Mouse (Mus musculus) frontal cortex, adult (tissue): ENCODE results near the gene Btaf1.
A peak's percentile ranks its signal among the peaks of the same experiment; 100 is the strongest.

Experiments
- ATAC-seq: cut with Nextera tagmentation; 2 replicates; pipeline ENCODE4 v1.9.2; 2017; ENCODE audit warnings: mild to moderate bottlenecking, moderate library complexity, mixed read lengths; ENCODE audit not compliant: low TSS enrichment

The Btaf1 gene

GRCm38 (mm10) chr19:37020951-37021350 lies 95.1 kb downstream of the Btaf1 start:
- ATAC-seq: no peak

- no peak for ATAC-seq
Observed at GRCm38 (mm10) chr19:37022146-37022545, 96.3 kb downstream of the Btaf1 start.

GRCm38 (mm10) chr19:37025839-37026319 lies 100.0 kb downstream of the Btaf1 start:
- peak; percentile 42 for ATAC-seq

- ATAC-seq: no peak
Observed at GRCm38 (mm10) chr19:37026408-37026807, 100.5 kb downstream of the Btaf1 start.

DNA sequence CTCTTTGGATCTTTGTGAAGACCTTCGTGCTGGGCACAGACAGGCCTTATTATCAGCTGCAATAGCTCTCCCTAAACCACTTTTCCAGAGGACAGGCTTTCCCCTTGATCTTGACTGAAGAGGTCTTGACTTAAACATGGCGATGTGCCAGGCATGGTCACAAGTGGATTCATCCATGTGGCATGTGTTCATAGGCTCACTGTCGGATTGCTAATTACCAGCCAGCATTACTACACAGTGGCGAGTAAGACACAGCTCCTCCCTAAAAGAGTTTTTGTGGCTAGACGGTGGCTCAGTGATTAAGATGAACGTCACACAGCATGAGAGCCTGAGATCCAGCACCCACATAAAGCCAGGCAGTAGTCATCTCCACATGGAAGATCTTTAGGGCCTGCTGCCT lies 103.9 kb downstream of the Btaf1 start:
- no peak for ATAC-seq

GRCm38 (mm10) chr19:37031446-37031845 lies 105.6 kb downstream of the Btaf1 start:
- ATAC-seq: no peak

GRCm38 (mm10) chr19:37032364-37032763 lies 106.5 kb downstream of the Btaf1 start:
- 0 out of 2 replicates have a peak, but pooled peaks have one; percentile 3 for ATAC-seq

GRCm38 (mm10) chr19:37040906-37041305 lies 115.0 kb downstream of the Btaf1 start:
- no peak; the same call in 1 of the 2 replicates for ATAC-seq

- ATAC-seq: no peak
Observed at GRCm38 (mm10) chr19:37044431-37044830, 118.6 kb downstream of the Btaf1 start.

GRCm38 (mm10) chr19:37048507-37048906 lies 122.6 kb downstream of the Btaf1 start:
- no peak for ATAC-seq

DNA sequence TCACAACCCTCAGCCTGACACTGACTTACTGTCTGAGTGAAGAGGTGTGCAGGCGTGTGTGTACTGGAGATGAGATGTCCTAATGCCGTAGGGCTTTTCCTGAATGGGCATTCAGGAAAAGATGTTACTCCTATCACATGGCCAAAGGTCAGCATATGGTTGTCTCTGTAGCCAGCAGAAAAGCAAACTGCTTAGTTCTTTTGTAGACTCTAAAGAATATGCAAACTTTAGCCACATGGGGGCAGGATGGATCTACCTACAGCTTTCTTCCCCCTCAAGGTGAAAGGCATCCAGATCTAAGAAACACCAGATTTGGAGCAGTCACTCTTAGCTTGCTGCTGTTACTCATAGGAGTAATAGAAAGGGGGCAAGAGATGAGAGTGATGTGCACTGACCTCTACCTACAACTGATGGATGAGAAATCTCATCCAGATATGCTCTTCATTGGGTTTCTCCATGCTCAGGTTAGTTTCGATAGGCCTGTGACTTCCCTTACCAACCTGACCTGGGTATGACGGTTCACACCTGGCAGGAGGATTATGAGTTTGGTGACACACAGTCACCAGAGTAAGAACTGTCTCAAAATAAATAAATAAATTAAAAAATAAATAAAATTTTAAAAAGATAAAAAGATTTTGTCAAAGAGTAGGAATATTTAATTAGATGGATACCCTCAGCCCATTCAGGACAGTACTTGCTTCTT lies 124.9 kb downstream of the Btaf1 start:
- peak; percentile 68 for ATAC-seq

DNA sequence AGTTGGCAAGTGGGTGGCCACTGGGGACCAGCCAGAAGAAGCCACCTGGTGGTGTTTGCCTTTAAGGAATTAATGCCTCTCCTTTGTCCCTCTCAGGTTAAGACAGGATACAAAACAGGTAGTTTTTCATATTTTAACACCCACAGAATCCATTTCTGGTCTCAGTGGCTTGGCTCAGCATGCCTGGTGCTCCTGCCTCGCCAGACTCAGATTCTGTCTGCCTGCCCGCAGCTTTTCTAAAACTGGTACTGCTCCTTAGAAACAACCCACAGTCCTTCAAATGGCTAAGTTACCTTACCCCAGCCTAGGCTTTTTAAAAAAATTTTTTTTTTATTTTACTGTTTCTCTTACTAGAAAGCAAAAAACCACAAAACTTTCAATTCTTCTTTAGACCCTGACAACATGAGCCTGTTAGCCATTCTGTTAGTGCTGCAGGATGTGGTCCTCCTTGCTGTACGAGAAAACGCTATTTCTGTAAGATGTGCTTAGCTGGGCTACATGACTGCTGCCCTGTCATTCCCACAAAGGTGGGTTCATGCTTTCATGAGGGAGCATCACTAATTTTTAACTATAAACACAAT lies 130.2 kb downstream of the Btaf1 start:
- ATAC-seq: peak; percentile 67

GRCm38 (mm10) chr19:37057161-37057905 lies 131.5 kb downstream of the Btaf1 start:
- ATAC-seq: 0 out of 2 replicates have a peak, but pooled peaks have one; percentile 4

DNA sequence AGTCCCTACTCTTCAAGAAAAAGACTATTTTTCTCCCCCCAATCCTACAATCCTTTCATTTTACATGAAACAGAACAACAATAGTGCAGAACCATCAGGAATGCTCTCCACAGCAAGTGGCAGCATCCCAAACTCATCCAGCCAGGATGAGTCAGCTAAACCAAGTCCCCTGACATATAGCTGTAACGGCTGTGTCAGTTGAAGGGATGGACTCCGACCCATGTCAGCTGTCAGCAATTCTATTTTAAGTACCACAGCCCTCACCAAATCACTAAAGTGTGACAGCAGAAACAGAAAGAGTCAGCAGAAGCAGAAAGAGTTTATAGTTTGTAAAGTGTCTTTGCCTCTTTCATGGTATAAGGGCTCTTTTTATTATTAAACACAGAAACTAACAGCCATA lies 133.7 kb downstream of the Btaf1 start:
- peak; percentile 73 for ATAC-seq

DNA sequence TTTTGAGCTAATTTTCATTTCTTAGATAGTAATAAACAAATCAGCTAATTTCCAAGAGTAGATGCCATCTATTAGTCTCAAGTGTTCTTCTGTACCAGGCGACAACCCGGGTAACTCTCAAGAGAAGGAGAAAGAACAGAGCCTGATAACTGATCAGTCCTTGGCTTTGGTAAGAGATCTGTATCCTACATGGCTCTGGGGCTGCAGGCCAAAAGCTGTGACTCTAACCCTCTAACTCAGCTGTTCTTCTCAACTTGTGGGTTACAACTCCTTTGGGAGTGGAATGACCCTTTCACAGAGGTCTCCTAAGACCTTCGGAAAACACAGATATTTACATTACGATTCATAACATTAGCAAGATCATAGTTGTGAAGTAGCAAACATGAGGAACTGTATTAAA lies 134.2 kb downstream of the Btaf1 start:
- ATAC-seq: no peak
